Mouse (Mus musculus): ENCODE measurements around the gene Tac2. TPM values are rescaled to one million over a fixed set of nuclear protein-coding genes. Genes with fewer than 3 reads are reported as not detected.
A peak's percentile ranks its signal among the peaks of the same experiment; 100 is the strongest.

The Tac2 gene
- total and polyA plus RNA-seq, 2 experiments from 2014 or later, result 0.23 TPM; not detected in 1

DNA sequence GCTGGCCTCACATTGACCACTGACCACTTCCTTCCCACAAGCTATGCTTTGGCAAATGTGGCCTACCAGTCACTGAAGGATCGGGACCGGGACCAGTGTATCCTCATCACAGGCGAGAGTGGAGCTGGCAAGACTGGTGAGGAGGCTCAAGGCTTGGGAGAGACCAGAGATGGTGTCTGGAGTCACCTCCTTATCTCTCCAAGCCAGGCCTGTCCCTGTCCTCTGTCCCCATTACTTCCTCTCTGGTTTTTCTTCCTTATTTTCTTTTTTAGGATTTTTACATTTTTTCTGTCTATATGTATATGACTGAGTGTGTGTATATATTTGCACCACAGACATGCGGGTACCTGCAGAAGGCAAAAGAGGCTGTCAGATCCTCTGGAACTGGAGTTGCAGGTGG is 18.5 kb upstream of the Tac2 start:
- no peaks in the 10 kb centered on the region for H3K27me3 ChIP-seq (ENCODE audit: control insufficient read depth, insufficient read depth, low read length)
- H3K36me3 ChIP-seq (replicated peaks; ENCODE audit: control insufficient read depth, insufficient read depth, low read length), result no peaks in the 10 kb centered on the region
- 92% methylated on average over 4 of the region's 4 CpGs for whole genome bisulfite sequencing
- ATAC-seq (ENCODE audit: insufficient read depth, low read depth) (no peak), DNase-seq (ENCODE audit: low spot score) (no peak)
- no peak overlapping the region for H3K9ac ChIP-seq (replicated peaks; ENCODE audit: low read depth, low read length)
- no peak overlapping the region for H3K4me3 ChIP-seq (ENCODE audit: low read depth, low read length)
- H3K4me2 ChIP-seq (ENCODE audit: low read depth, low read length), result no peak overlapping the region
- peaks cover 12% of the 10 kb centered on the region for H3K4me1 ChIP-seq (ENCODE audit: control insufficient read depth, insufficient read depth)
- H3K27ac ChIP-seq (ENCODE audit: low read depth), result no peak overlapping the region
- no peaks in the 10 kb centered on the region for H3K9me3 ChIP-seq (replicated peaks; ENCODE audit: control insufficient read depth, low read length)
- TF ChIP-seq EP300 (IDR thresholded peaks at IDR 0.05; ENCODE audit: low read depth) (no peak), CTCF (IDR thresholded peaks at IDR 0.05; ENCODE audit: low read depth) (no peak)

DNA sequence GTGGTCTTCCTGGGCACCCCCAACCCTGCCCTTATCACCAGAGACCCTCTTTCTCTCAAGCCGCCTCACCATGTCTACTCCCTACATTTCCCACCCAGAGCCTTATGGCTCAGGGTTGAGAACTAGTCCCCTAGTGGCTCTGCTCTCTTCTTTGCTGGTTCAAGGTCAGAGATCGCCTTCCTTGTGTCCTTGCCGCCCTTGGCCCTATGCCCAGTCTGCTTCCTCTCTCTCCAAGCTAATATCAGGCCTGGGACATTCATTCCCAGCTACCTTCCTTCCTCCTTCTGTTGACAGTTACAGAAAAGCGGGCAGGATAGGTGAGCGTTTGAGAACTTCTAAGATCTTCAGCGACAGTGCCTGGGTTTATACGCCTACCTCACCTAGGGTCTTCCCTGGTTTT is 16.6 kb upstream of the Tac2 start:
- Histone ChIP-seq H3K36me3 (replicated peaks; ENCODE audit: control insufficient read depth, insufficient read depth, low read length) (no peaks in the 10 kb centered on the region), H3K4me3 (ENCODE audit: low read depth, low read length) (no peak overlapping the region), H3K4me2 (ENCODE audit: low read depth, low read length) (no peak overlapping the region), H3K27me3 (ENCODE audit: control insufficient read depth, insufficient read depth, low read length) (no peaks in the 10 kb centered on the region), H3K9ac (replicated peaks; ENCODE audit: low read depth, low read length) (no peak overlapping the region), H3K4me1 (ENCODE audit: control insufficient read depth, insufficient read depth) (peaks cover 12% of the 10 kb centered on the region), H3K27ac (ENCODE audit: low read depth) (no peak overlapping the region), H3K9me3 (replicated peaks; ENCODE audit: control insufficient read depth, low read length) (no peaks in the 10 kb centered on the region)
- ATAC-seq (ENCODE audit: insufficient read depth, low read depth) (no peak), DNase-seq (ENCODE audit: low spot score) (peak; percentile 46)
- no peak for TF ChIP-seq EP300 (IDR thresholded peaks at IDR 0.05; ENCODE audit: low read depth)
- no peak; the same call in 1 of the 2 replicates for TF ChIP-seq CTCF (IDR thresholded peaks at IDR 0.05; ENCODE audit: low read depth)
- 27% methylated on average over 7 of the region's 7 CpGs for WGBS

DNA sequence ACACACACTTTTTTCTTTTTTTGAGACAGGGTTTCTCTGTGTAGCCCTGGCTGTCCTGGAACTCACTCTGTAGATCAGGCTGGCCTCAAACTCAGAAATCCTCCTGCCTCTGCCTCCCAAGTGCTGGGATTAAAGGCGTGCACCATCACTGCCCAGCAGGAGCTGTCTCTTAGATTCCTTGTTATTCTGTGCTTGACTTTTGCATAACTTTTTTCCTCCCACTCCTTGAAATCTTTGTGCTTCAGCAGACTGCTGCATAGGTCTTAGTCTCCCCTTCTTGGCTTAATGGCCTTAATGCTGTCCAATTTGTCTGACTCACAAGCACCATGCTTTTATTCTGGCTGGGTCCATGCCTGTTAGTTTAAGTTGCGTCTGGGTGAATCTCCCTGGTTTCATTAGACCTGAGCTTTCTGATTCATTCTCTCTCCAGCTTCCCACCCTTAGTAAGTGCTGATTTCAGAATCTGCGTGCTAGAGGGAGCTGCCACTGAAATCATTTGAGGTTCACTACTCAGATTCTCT is 15.4 kb upstream of the Tac2 start:
- ATAC-seq (ENCODE audit: insufficient read depth, low read depth), result no peak
- 85% methylated on average over 3 of the region's 3 CpGs for WGBS

DNA sequence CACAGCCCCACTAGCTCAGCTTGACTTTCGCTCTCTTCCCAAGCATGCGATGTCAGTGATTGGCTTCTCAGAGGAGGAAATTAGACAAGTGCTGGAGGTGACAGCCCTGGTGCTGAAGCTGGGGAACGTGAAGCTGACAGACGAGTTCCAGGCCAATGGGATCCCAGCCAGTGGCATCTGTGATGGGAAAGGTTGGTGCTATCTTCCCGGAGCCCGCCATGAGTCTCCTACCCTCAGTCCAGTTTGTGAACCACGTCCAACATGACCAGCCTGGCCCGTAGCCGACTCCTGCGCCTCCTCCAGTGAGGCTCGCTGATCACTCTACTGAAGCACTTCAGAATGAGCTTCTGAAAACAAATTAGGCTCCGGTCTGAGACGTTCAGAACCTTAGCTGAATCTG is 13.9 kb upstream of the Tac2 start:
- Histone ChIP-seq H3K36me3 (replicated peaks; ENCODE audit: control insufficient read depth, insufficient read depth, low read length) (no peaks in the 10 kb centered on the region), H3K27ac (ENCODE audit: low read depth) (no peak overlapping the region), H3K4me1 (ENCODE audit: control insufficient read depth, insufficient read depth) (peaks cover 12% of the 10 kb centered on the region), H3K4me2 (ENCODE audit: low read depth, low read length) (no peak overlapping the region), H3K4me3 (ENCODE audit: low read depth, low read length) (no peak overlapping the region), H3K9ac (replicated peaks; ENCODE audit: low read depth, low read length) (no peak overlapping the region), H3K9me3 (replicated peaks; ENCODE audit: control insufficient read depth, low read length) (no peaks in the 10 kb centered on the region), H3K27me3 (ENCODE audit: control insufficient read depth, insufficient read depth, low read length) (no peaks in the 10 kb centered on the region)
- no peak for TF ChIP-seq EP300 (IDR thresholded peaks at IDR 0.05; ENCODE audit: low read depth)
- no peak for TF ChIP-seq CTCF (IDR thresholded peaks at IDR 0.05; ENCODE audit: low read depth)
- 72% methylated on average over 13 of the region's 13 CpGs for WGBS
- ATAC-seq (ENCODE audit: insufficient read depth, low read depth) (no peak), DNase-seq (ENCODE audit: low spot score) (no peak)

More for the DNA sequence above, 15.4 kb upstream of the Tac2 start:
- Histone ChIP-seq H3K27ac (ENCODE audit: low read depth) (no peak overlapping the region), H3K4me3 (ENCODE audit: low read depth, low read length) (no peak overlapping the region), H3K9me3 (replicated peaks; ENCODE audit: control insufficient read depth, low read length) (no peaks in the 10 kb centered on the region), H3K4me2 (ENCODE audit: low read depth, low read length) (no peak overlapping the region), H3K27me3 (ENCODE audit: control insufficient read depth, insufficient read depth, low read length) (no peaks in the 10 kb centered on the region), H3K9ac (replicated peaks; ENCODE audit: low read depth, low read length) (no peak overlapping the region), H3K4me1 (ENCODE audit: control insufficient read depth, insufficient read depth) (peaks cover 12% of the 10 kb centered on the region), H3K36me3 (replicated peaks; ENCODE audit: control insufficient read depth, insufficient read depth, low read length) (no peaks in the 10 kb centered on the region)
- no peak for DNase-seq (ENCODE audit: low spot score)
- no peak for TF ChIP-seq EP300 (IDR thresholded peaks at IDR 0.05; ENCODE audit: low read depth)
- TF ChIP-seq CTCF (IDR thresholded peaks at IDR 0.05; ENCODE audit: low read depth), result no peak

DNA sequence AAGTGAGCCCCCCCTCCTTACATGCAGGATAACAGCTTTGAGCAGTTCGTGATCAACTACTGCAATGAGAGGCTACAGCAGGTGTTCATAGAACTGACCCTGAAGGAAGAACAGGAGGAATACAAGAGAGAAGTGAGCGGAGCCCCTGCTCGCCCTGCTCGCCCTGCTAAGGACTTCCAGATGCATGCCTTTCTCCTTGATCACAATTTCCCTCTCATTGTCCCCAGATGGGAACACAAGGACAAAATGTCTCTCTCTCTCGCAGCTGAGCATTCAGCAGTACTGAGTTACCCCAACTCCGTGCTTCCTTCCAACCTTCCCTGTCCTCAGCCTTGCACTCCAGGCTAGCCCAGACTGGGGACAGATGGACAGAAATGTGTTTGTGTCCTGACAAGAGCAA is 11.5 kb upstream of the Tac2 start:
- no peaks in the 10 kb centered on the region for H3K9me3 ChIP-seq (replicated peaks; ENCODE audit: control insufficient read depth, low read length)
- H3K9ac ChIP-seq (replicated peaks; ENCODE audit: low read depth, low read length), result no peak overlapping the region
- 61% methylated on average over 6 of the region's 6 CpGs for WGBS
- TF ChIP-seq CTCF (IDR thresholded peaks at IDR 0.05; ENCODE audit: low read depth) (no peak), EP300 (IDR thresholded peaks at IDR 0.05; ENCODE audit: low read depth) (no peak)
- H3K27me3 ChIP-seq (ENCODE audit: control insufficient read depth, insufficient read depth, low read length), result no peaks in the 10 kb centered on the region
- H3K4me1 ChIP-seq (ENCODE audit: control insufficient read depth, insufficient read depth), result peaks cover 2% of the 10 kb centered on the region
- ATAC-seq (ENCODE audit: insufficient read depth, low read depth), result no peak
- no peak for DNase-seq (ENCODE audit: low spot score)
- H3K27ac ChIP-seq (ENCODE audit: low read depth), result no peak overlapping the region
- H3K36me3 ChIP-seq (replicated peaks; ENCODE audit: control insufficient read depth, insufficient read depth, low read length), result no peaks in the 10 kb centered on the region
- no peak overlapping the region for H3K4me2 ChIP-seq (ENCODE audit: low read depth, low read length)
- H3K4me3 ChIP-seq (ENCODE audit: low read depth, low read length), result no peak overlapping the region
